Mouse (Mus musculus) embryonic facial prominence, embryonic 14.5 days (tissue): ENCODE measurements around the gene Grasp. TPM values are rescaled to one million over a fixed set of nuclear protein-coding genes. Genes with fewer than 3 reads are reported as not detected.

ENCODE experiments used
- ATAC-seq: fragments of 200-750 bp; cut with Nextera tagmentation; 2 replicates; pipeline ENCODE4 v1.8.0; 2017; ENCODE audit warnings: low read depth, moderate number of reproducible peaks, moderate TSS enrichment
- DNase-seq: peaks from one replicate; pipeline ENCODE4 v3.0.0-alpha.2; 2015; ENCODE audit warnings: low spot score
- H3K27ac ChIP-seq: fragments of 300-500 bp; sonication (generic); replicated peaks from 2 replicates; pipeline ENCODE4 v1.5.1; 2014; ENCODE audit warnings: low read depth, mild to moderate bottlenecking, low read length, moderate library complexity
- H3K27me3 ChIP-seq: fragments of 300-500 bp; sonication (generic); replicated peaks from 2 replicates; pipeline ENCODE4 v1.6.1; 2014; ENCODE audit warnings: low read length; ENCODE audit not compliant: control insufficient read depth, insufficient read depth
- H3K36me3 ChIP-seq: fragments of 300-500 bp; sonication (generic); 2 replicates; pipeline ENCODE4 v1.6.1; 2014; ENCODE audit warnings: low read length, mixed read lengths; ENCODE audit not compliant: control insufficient read depth, insufficient read depth
- H3K4me1 ChIP-seq: fragments of 300-500 bp; sonication (generic); 2 replicates; pipeline ENCODE4 v1.6.1; 2014; ENCODE audit warnings: antibody characterized with exemption, low read length; ENCODE audit not compliant: control insufficient read depth, insufficient read depth
- H3K4me2 ChIP-seq: fragments of 300-500 bp; sonication (generic); 2 replicates; pipeline ENCODE4 v1.6.1; 2014; ENCODE audit warnings: low read depth, mild to moderate bottlenecking, low read length, moderate library complexity, mixed read lengths
- H3K4me3 ChIP-seq: fragments of 300-500 bp; sonication (generic); 2 replicates; pipeline ENCODE4 v1.5.1; 2014; ENCODE audit warnings: low read depth, mild to moderate bottlenecking, low read length
- H3K9ac ChIP-seq: fragments of 300-500 bp; sonication (generic); 2 replicates; pipeline ENCODE4 v1.6.1; 2014; ENCODE audit warnings: low read depth, mild to moderate bottlenecking, low read length, moderate library complexity, mixed read lengths
- H3K9me3 ChIP-seq: fragments of 300-500 bp; sonication (generic); 2 replicates; pipeline ENCODE4 v1.6.1; 2016; ENCODE audit warnings: low read length; ENCODE audit not compliant: control insufficient read depth
- WGBS: fragments of 180-500 bp; shearing (Covaris S2); extraction: QIAGEN DNeasy Blood & Tissue Kit; methylation state at CpG from one replicate; pipeline ENCODE4 v1.1.7; 2014; 5-methylcytosine and 5-hydroxymethylcytosine counted together
- polyA plus RNA-seq: library from polyadenylated mRNA; unstranded; fragments of >200 nt; fragmentation: Nextera tagmentation; extraction: Ambion mirVana; gene quantifications from 2 replicates; pipeline ENCODE4 v1.2.1, GENCODE M21; 2014

The Grasp gene
- polyA plus RNA-seq, 1 experiment from 2014 or later: 7.9 TPM

GRCm38 (mm10) chr15:101228866-101229590, 5.0 kb downstream of the Grasp start:
- 81% methylated on average over 20 of the region's 21 CpGs for WGBS
- peak; percentile 55 for DNase-seq
- Histone ChIP-seq H3K27me3 (no peaks in the 10 kb centered on the region), H3K36me3 (peaks cover 43% of the 10 kb centered on the region), H3K27ac (peak overlapping the region; percentile 86), H3K9ac (peak overlapping the region; percentile 50; the same call in 1 of the 2 replicates), H3K9me3 (no peaks in the 10 kb centered on the region), H3K4me1 (peaks cover 27% of the 10 kb centered on the region), H3K4me3 (no peak overlapping the region), H3K4me2 (no peak overlapping the region)
- ATAC-seq: no peak

GRCm38 (mm10) chr15:101230503-101230902, 6.5 kb downstream of the Grasp start:
- no peak for ATAC-seq
- no peaks in the 10 kb centered on the region for H3K9me3 ChIP-seq
- peaks cover 32% of the 10 kb centered on the region for H3K4me1 ChIP-seq
- 95% methylated on average over 19 of the region's 19 CpGs for WGBS
- H3K27me3 ChIP-seq: no peaks in the 10 kb centered on the region
- H3K4me3 ChIP-seq: no peak overlapping the region
- H3K27ac ChIP-seq: no peak overlapping the region
- H3K36me3 ChIP-seq: peaks cover 43% of the 10 kb centered on the region
- DNase-seq: no peak
- H3K9ac ChIP-seq: no peak overlapping the region
- H3K4me2 ChIP-seq: no peak overlapping the region

- no peak for ATAC-seq
- no peak for DNase-seq
- Histone ChIP-seq H3K36me3 (peaks cover 43% of the 10 kb centered on the region), H3K27ac (no peak overlapping the region), H3K4me3 (no peak overlapping the region), H3K4me2 (no peak overlapping the region), H3K9me3 (no peaks in the 10 kb centered on the region), H3K4me1 (peaks cover 29% of the 10 kb centered on the region), H3K9ac (no peak overlapping the region), H3K27me3 (no peaks in the 10 kb centered on the region)
- WGBS: 88% methylated on average over 20 of the region's 23 CpGs
Measured at GRCm38 (mm10) chr15:101230995-101231647, 7.1 kb downstream of the Grasp start.

GRCm38 (mm10) chr15:101231648-101232180, 7.7 kb downstream of the Grasp start:
- Histone ChIP-seq H3K4me1 (peaks cover 28% of the 10 kb centered on the region), H3K36me3 (peaks cover 43% of the 10 kb centered on the region), H3K9me3 (no peaks in the 10 kb centered on the region), H3K9ac (no peak overlapping the region), H3K27me3 (no peaks in the 10 kb centered on the region), H3K4me2 (no peak overlapping the region), H3K27ac (no peak overlapping the region; the same call in 1 of the 2 replicates), H3K4me3 (no peak overlapping the region)
- ATAC-seq (no peak), DNase-seq (no peak)
- WGBS: 63% methylated on average over 54 of the region's 56 CpGs

- H3K27ac ChIP-seq: no peak overlapping the region; the same call in 1 of the 2 replicates
- DNase-seq (peak; percentile 80), ATAC-seq (peak; percentile 20)
- no peak overlapping the region for H3K4me2 ChIP-seq
- 47% methylated on average over 4 of the region's 4 CpGs for WGBS
- H3K4me1 ChIP-seq: peaks cover 19% of the 10 kb centered on the region
- no peaks in the 10 kb centered on the region for H3K9me3 ChIP-seq
- H3K4me3 ChIP-seq: no peak overlapping the region
- no peaks in the 10 kb centered on the region for H3K27me3 ChIP-seq
- H3K9ac ChIP-seq: no peak overlapping the region
- H3K36me3 ChIP-seq: peaks cover 41% of the 10 kb centered on the region
Measured at GRCm38 (mm10) chr15:101232607-101233006, 8.6 kb downstream of the Grasp start.

GRCm38 (mm10) chr15:101233183-101233582, 9.2 kb downstream of the Grasp start:
- 76% methylated on average over 3 of the region's 3 CpGs for WGBS
- H3K4me3 ChIP-seq: no peak overlapping the region
- H3K4me1 ChIP-seq: peaks cover 14% of the 10 kb centered on the region
- no peak overlapping the region for H3K4me2 ChIP-seq
- no peaks in the 10 kb centered on the region for H3K9me3 ChIP-seq
- no peak for ATAC-seq
- no peak for DNase-seq
- no peak overlapping the region for H3K9ac ChIP-seq
- H3K36me3 ChIP-seq: peaks cover 41% of the 10 kb centered on the region
- no peaks in the 10 kb centered on the region for H3K27me3 ChIP-seq
- 0 out of 2 replicates have a peak overlapping the region, but pooled peaks have one; percentile 13 for H3K27ac ChIP-seq

- Histone ChIP-seq H3K27ac (peak overlapping the region; percentile 13; the same call in 1 of the 2 replicates), H3K36me3 (peaks cover 38% of the 10 kb centered on the region), H3K27me3 (no peaks in the 10 kb centered on the region), H3K4me2 (no peak overlapping the region), H3K9me3 (no peaks in the 10 kb centered on the region), H3K4me3 (no peak overlapping the region), H3K4me1 (peaks cover 9% of the 10 kb centered on the region), H3K9ac (no peak overlapping the region)
- WGBS: 27% methylated on average over 11 of the region's 11 CpGs
- ATAC-seq: no peak
- DNase-seq: no peak
Measured at GRCm38 (mm10) chr15:101233641-101234275, 9.8 kb downstream of the Grasp start.

- H3K9ac ChIP-seq: no peak overlapping the region
- H3K4me1 ChIP-seq: peaks cover 11% of the 10 kb centered on the region
- H3K4me3 ChIP-seq: no peak overlapping the region
- ATAC-seq (no peak), DNase-seq (no peak)
- no peaks in the 10 kb centered on the region for H3K27me3 ChIP-seq
- 0 out of 2 replicates have a peak overlapping the region, but pooled peaks have one; percentile 45 for H3K27ac ChIP-seq
- no peaks in the 10 kb centered on the region for H3K9me3 ChIP-seq
- H3K4me2 ChIP-seq: no peak overlapping the region
- H3K36me3 ChIP-seq: peaks cover 28% of the 10 kb centered on the region
- WGBS: 64% methylated on average over 10 of the region's 10 CpGs
Measured at GRCm38 (mm10) chr15:101234611-101235341, 10.8 kb downstream of the Grasp start.
